Mouse (Mus musculus): ENCODE data around the gene Gm45902. TPM values are rescaled to one million over a fixed set of nuclear protein-coding genes. Genes with fewer than 3 reads are reported as not detected.

Gene Gm45902
- polyA plus RNA-seq, 1 experiment from 2014 or later = 3.0 TPM

DNA sequence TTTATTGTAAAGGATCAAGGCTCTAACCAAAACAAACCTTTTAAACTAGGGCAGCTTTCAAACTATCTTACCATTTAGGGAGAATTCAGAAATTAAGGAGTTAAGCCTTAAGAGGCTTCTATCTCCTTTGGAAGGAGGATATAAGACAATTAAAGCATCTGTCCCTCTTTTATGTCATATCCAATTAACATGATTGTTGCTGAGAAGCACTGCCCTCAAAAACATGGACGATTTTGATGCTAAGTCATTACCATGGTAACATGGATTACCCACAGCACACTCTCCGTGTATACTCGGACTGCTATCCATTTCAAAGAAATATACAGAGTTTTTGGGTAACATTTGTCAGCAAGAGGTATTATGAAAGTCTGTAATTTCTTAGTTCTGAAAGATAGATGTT is 22.8 kb downstream of the Gm45902 start:
- no peaks in the 10 kb centered on the region for H3K27me3 ChIP-seq
- TF ChIP-seq CTCF (IDR thresholded peaks at IDR 0.05) = no peak
- CTCF ChIA-PET = interaction anchor here (1.4 to 1.8 kb wide), 2 partner anchors 10 to 14 kb away, joined by 3 to 7 read pairs; no protein-coding TSS in a partner anchor
- no peak for DNase-seq (ENCODE audit: low read depth, low spot score)
- ATAC-seq = no peak
- in situ Hi-C loops (cut with MboI; ENCODE audit: low pct_unique_long_range_greater_than_20kb) = loop anchor here (25.0 kb wide), 1 partner anchor 1147 kb away; no protein-coding TSS in a partner anchor
- POLR2A ChIA-PET = interaction anchor here (0.6 kb wide), 1 partner anchor 13 kb away, joined by 6 read pairs; no protein-coding TSS in a partner anchor

- no peak for ATAC-seq
- H3K27me3 ChIP-seq = no peaks in the 10 kb centered on the region
- in situ Hi-C loops (cut with MboI; ENCODE audit: low pct_unique_long_range_greater_than_20kb) = loop anchor here (25.0 kb wide), 1 partner anchor 1157 kb away; no protein-coding TSS in a partner anchor
- ChIA-PET POLR2A (no interaction called here), CTCF (interaction anchor here (1.6 to 1.7 kb wide), 2 partner anchors 9 to 24 kb away, joined by 3 to 7 read pairs; no protein-coding TSS in a partner anchor)
- no peak for DNase-seq (ENCODE audit: low read depth, low spot score)
- no peak for TF ChIP-seq CTCF (IDR thresholded peaks at IDR 0.05)
Observed at GRCm38 (mm10) chr2:3480239-3480638, 32.4 kb downstream of the Gm45902 start.

- H3K27me3 ChIP-seq = no peaks in the 10 kb centered on the region
- no peak for TF ChIP-seq CTCF (IDR thresholded peaks at IDR 0.05)
- CTCF ChIA-PET = interaction anchor here (0.9 to 1.1 kb wide), 2 partner anchors 14 to 27 kb away, joined by 3 to 4 read pairs; no protein-coding TSS in a partner anchor
- POLR2A ChIA-PET = interaction anchor here (1.0 kb wide), 1 partner anchor 30 kb away, joined by 3 read pairs; no protein-coding TSS in a partner anchor
- in situ Hi-C loops (cut with MboI; ENCODE audit: low pct_unique_long_range_greater_than_20kb) = loop anchor here (25.0 kb wide), 1 partner anchor 1162 kb away; no protein-coding TSS in a partner anchor
- DNase-seq (ENCODE audit: low read depth, low spot score) = no peak
- no peak for ATAC-seq
Observed at GRCm38 (mm10) chr2:3475746-3476251, 36.8 kb downstream of the Gm45902 start.

DNA sequence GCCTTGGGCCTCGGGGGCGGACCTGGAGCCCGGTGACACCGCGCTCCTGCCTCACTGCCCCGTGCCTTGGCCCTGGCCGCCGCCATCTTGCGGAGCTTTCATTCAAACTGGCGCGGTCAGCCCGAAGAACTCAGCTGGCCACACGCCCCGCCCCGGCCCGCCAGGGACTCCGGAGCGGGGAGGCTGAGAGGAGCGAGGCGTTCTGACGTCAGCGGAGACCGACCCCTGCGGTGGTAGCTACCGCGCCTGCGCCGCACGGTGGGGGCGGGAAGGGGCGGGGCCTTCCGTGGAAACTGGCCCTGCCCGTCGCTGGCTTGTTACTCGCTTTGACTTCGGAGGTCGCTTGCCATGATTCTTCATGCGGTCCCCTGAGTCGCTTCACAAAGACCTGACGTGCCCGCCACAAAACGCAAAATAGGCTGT is 37.7 kb downstream of the Gm45902 start, which contains the start of gene Suv39h2:
Gene Suv39h2, minus strand, starts transcription at position 171 of the 423 bp plus-strand sequence.
- in situ Hi-C loops (cut with MboI; ENCODE audit: low pct_unique_long_range_greater_than_20kb) = loop anchor here (25.0 kb wide), 1 partner anchor 1162 kb away; no protein-coding TSS in a partner anchor
- ATAC-seq = peak; percentile 98
- CTCF ChIA-PET = interaction anchor here (0.9 to 1.1 kb wide), 2 partner anchors 15 to 28 kb away, joined by 3 to 4 read pairs; no protein-coding TSS in a partner anchor
- no peaks in the 10 kb centered on the region for H3K27me3 ChIP-seq
- POLR2A ChIA-PET = interaction anchor here (1.0 kb wide), 1 partner anchor 31 kb away, joined by 3 read pairs; no protein-coding TSS in a partner anchor
- DNase-seq (ENCODE audit: low read depth, low spot score) = peak; percentile 55
- no peak for TF ChIP-seq CTCF (IDR thresholded peaks at IDR 0.05)

GRCm38 (mm10) chr2:3474361-3474805 is 38.2 kb downstream of the Gm45902 start:
- no peak for DNase-seq (ENCODE audit: low read depth, low spot score)
- in situ Hi-C loops (cut with MboI; ENCODE audit: low pct_unique_long_range_greater_than_20kb) = no loop called here

GRCm38 (mm10) chr2:3473891-3474290 is 38.7 kb downstream of the Gm45902 start:
- DNase-seq (ENCODE audit: low read depth, low spot score) (no peak), ATAC-seq (no peak)
- ChIA-PET POLR2A (no interaction called here), CTCF (interaction anchor here (1.3 to 6.6 kb wide), 2 partner anchors 13 to 26 kb away, joined by 3 to 34 read pairs; no protein-coding TSS in a partner anchor)
- H3K27me3 ChIP-seq = no peaks in the 10 kb centered on the region
- no peak for TF ChIP-seq CTCF (IDR thresholded peaks at IDR 0.05)
- in situ Hi-C loops (cut with MboI; ENCODE audit: low pct_unique_long_range_greater_than_20kb) = no loop called here

More at GRCm38 (mm10) chr2:3474361-3474805, 38.2 kb downstream of the Gm45902 start:
- TF ChIP-seq CTCF (IDR thresholded peaks at IDR 0.05) = no peak
- H3K27me3 ChIP-seq = no peaks in the 10 kb centered on the region
- POLR2A ChIA-PET = no interaction called here
- ATAC-seq = peak; percentile 71
- CTCF ChIA-PET = interaction anchor here (1.1 to 6.6 kb wide), 3 partner anchors 14 to 28 kb away, joined by 3 to 34 read pairs (median 4); no protein-coding TSS in a partner anchor

DNA sequence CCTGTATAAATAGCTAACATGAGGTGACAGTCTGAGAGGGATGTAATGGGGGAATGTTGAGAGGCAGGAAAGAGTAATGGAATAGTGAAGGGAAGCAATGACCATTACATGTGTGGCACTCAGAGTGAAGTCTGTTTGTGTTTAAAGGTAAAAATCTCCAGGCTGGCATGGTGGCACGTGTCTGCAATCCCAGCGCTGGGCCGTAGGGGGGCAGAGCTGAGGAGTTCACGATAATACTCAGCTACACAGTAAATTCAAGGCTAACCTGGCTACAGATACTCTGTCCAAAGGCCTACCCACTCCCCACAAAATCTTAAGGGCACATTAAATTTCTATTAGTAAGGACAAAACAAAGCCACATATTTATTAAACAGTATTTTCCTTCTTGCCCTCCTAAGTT is 56.0 kb downstream of the Gm45902 start:
- no peak for TF ChIP-seq CTCF (IDR thresholded peaks at IDR 0.05)
- ChIA-PET POLR2A (no interaction called here), CTCF (interaction anchor here (1.5 to 1.8 kb wide), 2 partner anchors 14 to 24 kb away, joined by 3 to 6 read pairs; no protein-coding TSS in a partner anchor)
- no peaks in the 10 kb centered on the region for H3K27me3 ChIP-seq
- DNase-seq (ENCODE audit: low read depth, low spot score) (no peak), ATAC-seq (no peak)
- in situ Hi-C loops (cut with MboI; ENCODE audit: low pct_unique_long_range_greater_than_20kb) = no loop called here

Other genes with a start within 250 kb of the Gm45902 start
- 32.0 TPM for gene Nmt2, start 228.6 kb downstream of the Gm45902 start, polyA plus RNA-seq (2021)
- gene Rpp38, start 180.1 kb downstream of the Gm45902 start, polyA plus RNA-seq (2021) = 21.9 TPM
- 4.9 TPM for gene Acbd7, start 176.6 kb downstream of the Gm45902 start, polyA plus RNA-seq (2021)
- 0.04 TPM for gene Olah, start 115.6 kb downstream of the Gm45902 start, polyA plus RNA-seq (2021)
- gene Meig1, start 90.1 kb downstream of the Gm45902 start, polyA plus RNA-seq (2021) = 0.15 TPM
- gene Dclre1c, start 88.7 kb downstream of the Gm45902 start, polyA plus RNA-seq (2021) = 5.7 TPM
- gene Suv39h2, start 37.8 kb downstream of the Gm45902 start, polyA plus RNA-seq (2021) = 4.9 TPM
- 61.3 TPM for gene Hspa14, start within 50 bp of the Gm45902 start, polyA plus RNA-seq (2021)
- 1.7 TPM for gene Cdnf, start 240 bp upstream of the Gm45902 start, polyA plus RNA-seq (2021)
- 92.8 TPM for gene Fam107b, start 57.7 kb upstream of the Gm45902 start, polyA plus RNA-seq (2021)